Mouse (Mus musculus) forebrain, embryonic 14.5 days (tissue): Measurements from ENCODE around the gene Jam3. TPM values are rescaled to one million over a fixed set of nuclear protein-coding genes. Genes with fewer than 3 reads are reported as not detected.

ENCODE experiments used
- ATAC-seq: fragments of 200-750 bp; cut with Nextera tagmentation; 2 replicates; pipeline ENCODE4 v1.8.0; 2017; ENCODE audit warnings: mild to moderate bottlenecking, moderate library complexity
- DNase-seq: peaks from one replicate; pipeline ENCODE4 v3.0.0-alpha.2; 2015; ENCODE audit warnings: low spot score
- H3K27ac ChIP-seq: fragments of 300-500 bp; sonication (generic); 2 replicates; pipeline ENCODE4 v1.5.1; 2014; ENCODE audit warnings: low read depth, mild to moderate bottlenecking, control low read depth, low read length, moderate library complexity
- H3K27me3 ChIP-seq: fragments of 300-500 bp; sonication (generic); replicated peaks from 2 replicates; pipeline ENCODE4 v1.6.1; 2014; ENCODE audit warnings: low read length, control low read depth, mixed read lengths; ENCODE audit not compliant: control insufficient read depth, insufficient read depth
- H3K36me3 ChIP-seq: fragments of 300-500 bp; sonication (generic); 2 replicates; pipeline ENCODE4 v1.6.1; 2014; ENCODE audit warnings: low read length, control low read depth; ENCODE audit not compliant: control insufficient read depth, insufficient read depth
- H3K4me1 ChIP-seq: fragments of 300-500 bp; sonication (generic); 2 replicates; pipeline ENCODE4 v1.6.1; 2014; ENCODE audit warnings: antibody characterized with exemption, low read length, control low read depth; ENCODE audit not compliant: control insufficient read depth, insufficient read depth
- H3K4me2 ChIP-seq: fragments of 300-500 bp; sonication (generic); 2 replicates; pipeline ENCODE4 v1.6.1; 2014; ENCODE audit warnings: mild to moderate bottlenecking, control low read depth, low read length
- H3K4me3 ChIP-seq: fragments of 300-500 bp; sonication (generic); 2 replicates; pipeline ENCODE4 v1.5.1; 2014; ENCODE audit warnings: low read depth, low read length, control low read depth
- H3K9ac ChIP-seq: fragments of 300-500 bp; sonication (generic); 2 replicates; pipeline ENCODE4 v1.6.1; 2014; ENCODE audit warnings: mild to moderate bottlenecking, low read length, control low read depth, moderate library complexity
- H3K9me3 ChIP-seq: fragments of 300-500 bp; sonication (generic); replicated peaks from 2 replicates; pipeline ENCODE4 v1.6.1; 2016; ENCODE audit warnings: low read length, control low read depth, mixed read lengths; ENCODE audit not compliant: control insufficient read depth
- WGBS: fragments of 180-500 bp; shearing (Covaris S2); extraction: QIAGEN DNeasy Blood & Tissue Kit; methylation state at CpG from one replicate; pipeline ENCODE4 v1.1.7; 2014; 5-methylcytosine and 5-hydroxymethylcytosine counted together
- polyA plus RNA-seq: library from polyadenylated mRNA; unstranded; fragments of >200 nt; fragmentation: Nextera tagmentation; extraction: Ambion mirVana; gene quantifications from 2 replicates; pipeline ENCODE4 v1.2.1, GENCODE M21; 2014

The Jam3 gene
- polyA plus RNA-seq, 1 experiment from 2014 or later = 72.1 TPM

GRCm38 (mm10) chr9:27191501-27191981 lies 36.3 kb upstream of the Jam3 start:
- peak; percentile 56 for ATAC-seq
- peak overlapping the region; percentile 41 for H3K9ac ChIP-seq

GRCm38 (mm10) chr9:27190461-27190860 lies 35.2 kb upstream of the Jam3 start:
- no peak overlapping the region for H3K4me2 ChIP-seq
- no peak overlapping the region for H3K27ac ChIP-seq
- no peaks in the 10 kb centered on the region for H3K27me3 ChIP-seq
- H3K4me1 ChIP-seq = peaks cover 26% of the 10 kb centered on the region
- no peaks in the 10 kb centered on the region for H3K36me3 ChIP-seq
- H3K9ac ChIP-seq = no peak overlapping the region
- H3K9me3 ChIP-seq = no peaks in the 10 kb centered on the region
- 82% methylated on average over 8 of the region's 8 CpGs for WGBS
- ATAC-seq (no peak), DNase-seq (no peak)
- H3K4me3 ChIP-seq = no peak overlapping the region

More at GRCm38 (mm10) chr9:27191501-27191981, 36.3 kb upstream of the Jam3 start:
- Histone ChIP-seq H3K27me3 (no peaks in the 10 kb centered on the region), H3K4me3 (peak overlapping the region; percentile 19), H3K4me2 (peak overlapping the region; percentile 57), H3K27ac (peak overlapping the region; percentile 78), H3K36me3 (no peaks in the 10 kb centered on the region), H3K4me1 (peaks cover 26% of the 10 kb centered on the region), H3K9me3 (no peaks in the 10 kb centered on the region)
- WGBS = 3% methylated on average over 7 of the region's 7 CpGs
- DNase-seq = peak; percentile 82

- H3K4me2 ChIP-seq = no peak overlapping the region
- H3K27ac ChIP-seq = no peak overlapping the region
- H3K4me3 ChIP-seq = no peak overlapping the region
- ATAC-seq (no peak), DNase-seq (no peak)
- no peaks in the 10 kb centered on the region for H3K27me3 ChIP-seq
- peaks cover 26% of the 10 kb centered on the region for H3K4me1 ChIP-seq
- H3K9ac ChIP-seq = no peak overlapping the region
- WGBS = 87% methylated on average over 2 of the region's 2 CpGs
- H3K9me3 ChIP-seq = no peaks in the 10 kb centered on the region
- H3K36me3 ChIP-seq = no peaks in the 10 kb centered on the region
Measured at GRCm38 (mm10) chr9:27189306-27189705, 34.1 kb upstream of the Jam3 start.

- H3K4me2 ChIP-seq = no peak overlapping the region
- DNase-seq = no peak
- no peak overlapping the region for H3K9ac ChIP-seq
- no peaks in the 10 kb centered on the region for H3K27me3 ChIP-seq
- WGBS = 87% methylated on average over 7 of the region's 7 CpGs
- H3K27ac ChIP-seq = no peak overlapping the region
- H3K4me3 ChIP-seq = no peak overlapping the region
- ATAC-seq = no peak
- H3K36me3 ChIP-seq = no peaks in the 10 kb centered on the region
- H3K4me1 ChIP-seq = peaks cover 25% of the 10 kb centered on the region
- no peaks in the 10 kb centered on the region for H3K9me3 ChIP-seq
Measured at GRCm38 (mm10) chr9:27188677-27189241, 33.5 kb upstream of the Jam3 start.

GRCm38 (mm10) chr9:27185820-27186219 lies 30.6 kb upstream of the Jam3 start:
- H3K36me3 ChIP-seq = no peaks in the 10 kb centered on the region
- H3K4me2 ChIP-seq = no peak overlapping the region
- DNase-seq (no peak), ATAC-seq (no peak)
- no peak overlapping the region for H3K4me3 ChIP-seq
- no peaks in the 10 kb centered on the region for H3K9me3 ChIP-seq
- H3K9ac ChIP-seq = no peak overlapping the region
- H3K27ac ChIP-seq = no peak overlapping the region
- no peaks in the 10 kb centered on the region for H3K27me3 ChIP-seq
- H3K4me1 ChIP-seq = no peaks in the 10 kb centered on the region

GRCm38 (mm10) chr9:27182087-27182486 lies 26.9 kb upstream of the Jam3 start:
- Histone ChIP-seq H3K4me1 (no peaks in the 10 kb centered on the region), H3K4me3 (no peak overlapping the region), H3K36me3 (no peaks in the 10 kb centered on the region), H3K27me3 (no peaks in the 10 kb centered on the region), H3K9ac (no peak overlapping the region), H3K27ac (no peak overlapping the region), H3K9me3 (no peaks in the 10 kb centered on the region), H3K4me2 (no peak overlapping the region)
- ATAC-seq (no peak), DNase-seq (no peak)
- WGBS = 87% methylated on average over 5 of the region's 5 CpGs

GRCm38 (mm10) chr9:27180492-27180891 lies 25.3 kb upstream of the Jam3 start:
- H3K36me3 ChIP-seq = no peaks in the 10 kb centered on the region
- H3K27ac ChIP-seq = no peak overlapping the region
- 51% methylated on average over 3 of the region's 3 CpGs for WGBS

GRCm38 (mm10) chr9:27178935-27179334 lies 23.7 kb upstream of the Jam3 start:
- no peaks in the 10 kb centered on the region for H3K36me3 ChIP-seq
- H3K27ac ChIP-seq = no peak overlapping the region
- H3K9ac ChIP-seq = no peak overlapping the region
- H3K9me3 ChIP-seq = no peaks in the 10 kb centered on the region
- DNase-seq = no peak
- H3K27me3 ChIP-seq = no peaks in the 10 kb centered on the region
- H3K4me2 ChIP-seq = no peak overlapping the region
- no peak for ATAC-seq
- H3K4me3 ChIP-seq = no peak overlapping the region
- WGBS = 82% methylated on average over 4 of the region's 4 CpGs
- peaks cover 2% of the 10 kb centered on the region; the same call in 1 of the 2 replicates for H3K4me1 ChIP-seq

More at GRCm38 (mm10) chr9:27180492-27180891, 25.3 kb upstream of the Jam3 start:
- Histone ChIP-seq H3K27me3 (no peaks in the 10 kb centered on the region), H3K9me3 (no peaks in the 10 kb centered on the region), H3K4me1 (peaks cover 2% of the 10 kb centered on the region; the same call in 1 of the 2 replicates), H3K9ac (no peak overlapping the region), H3K4me2 (no peak overlapping the region), H3K4me3 (no peak overlapping the region)
- DNase-seq = no peak
- ATAC-seq = no peak

- 1% methylated on average over 2 of the region's 2 CpGs for WGBS
- peaks cover 2% of the 10 kb centered on the region; the same call in 1 of the 2 replicates for H3K4me1 ChIP-seq
- H3K4me3 ChIP-seq = no peak overlapping the region
- H3K4me2 ChIP-seq = no peak overlapping the region
- ATAC-seq = peak; percentile 69
- DNase-seq = peak; percentile 91
- no peaks in the 10 kb centered on the region for H3K9me3 ChIP-seq
- H3K27ac ChIP-seq = no peak overlapping the region
- no peak overlapping the region for H3K9ac ChIP-seq
- no peaks in the 10 kb centered on the region for H3K36me3 ChIP-seq
- no peaks in the 10 kb centered on the region for H3K27me3 ChIP-seq
Measured at GRCm38 (mm10) chr9:27176154-27176553, 20.9 kb upstream of the Jam3 start.
